Mouse (Mus musculus) limb, embryonic 13.5 days (tissue): ENCODE results near the gene Mfsd4b3. TPM values are rescaled to one million over a fixed set of nuclear protein-coding genes. Genes with fewer than 3 reads are reported as not detected.

Source experiments
- ATAC-seq: fragments of 200-750 bp; cut with Nextera tagmentation; 2 replicates; pipeline ENCODE4 v1.8.0; 2017; ENCODE audit warnings: low read depth, moderate number of reproducible peaks, moderate TSS enrichment; ENCODE audit not compliant: low FRiP score
- H3K27ac ChIP-seq: fragments of 300-500 bp; sonication (generic); 2 replicates; pipeline ENCODE4 v1.5.1; 2015; ENCODE audit warnings: inconsistent platforms, mild to moderate bottlenecking, moderate library complexity
- H3K27me3 ChIP-seq: fragments of 300-500 bp; sonication (generic); 2 replicates; pipeline ENCODE4 v1.6.1; 2015; ENCODE audit warnings: mild to moderate bottlenecking, inconsistent platforms
- H3K36me3 ChIP-seq: fragments of 300-500 bp; sonication (generic); 2 replicates; pipeline ENCODE4 v1.6.1; 2015; ENCODE audit warnings: inconsistent platforms, mild to moderate bottlenecking, moderate library complexity
- H3K4me1 ChIP-seq: fragments of 300-500 bp; sonication (generic); 2 replicates; pipeline ENCODE4 v1.6.1; 2015; ENCODE audit warnings: inconsistent platforms
- H3K4me2 ChIP-seq: fragments of 300-500 bp; sonication (generic); replicated peaks from 2 replicates; pipeline ENCODE4 v1.6.1; 2015; ENCODE audit warnings: inconsistent platforms, mild to moderate bottlenecking, moderate library complexity
- H3K4me3 ChIP-seq: fragments of 300-500 bp; sonication (generic); 2 replicates; pipeline ENCODE4 v1.5.1; 2015; ENCODE audit warnings: moderate library complexity, mild to moderate bottlenecking, inconsistent platforms
- H3K9ac ChIP-seq: fragments of 300-500 bp; sonication (generic); 2 replicates; pipeline ENCODE4 v1.6.1; 2015; ENCODE audit warnings: mild to moderate bottlenecking, inconsistent platforms
- H3K9me3 ChIP-seq: fragments of 300-500 bp; sonication (generic); 2 replicates; pipeline ENCODE4 v1.6.1; 2016; ENCODE audit warnings: inconsistent platforms
- WGBS: fragments of 180-500 bp; shearing (Covaris S2); methylation state at CpG from one replicate; pipeline ENCODE4 v1.1.7; 2015; 5-methylcytosine and 5-hydroxymethylcytosine counted together
- polyA plus RNA-seq: library from polyadenylated mRNA; unstranded; fragments of >200 nt; fragmentation: Nextera tagmentation; extraction: Ambion mirVana; gene quantifications from 2 replicates; pipeline ENCODE4 v1.2.1, GENCODE M21; 2015

Gene Mfsd4b3
- polyA plus RNA-seq, 1 experiment from 2014 or later, result 0.22 TPM

DNA sequence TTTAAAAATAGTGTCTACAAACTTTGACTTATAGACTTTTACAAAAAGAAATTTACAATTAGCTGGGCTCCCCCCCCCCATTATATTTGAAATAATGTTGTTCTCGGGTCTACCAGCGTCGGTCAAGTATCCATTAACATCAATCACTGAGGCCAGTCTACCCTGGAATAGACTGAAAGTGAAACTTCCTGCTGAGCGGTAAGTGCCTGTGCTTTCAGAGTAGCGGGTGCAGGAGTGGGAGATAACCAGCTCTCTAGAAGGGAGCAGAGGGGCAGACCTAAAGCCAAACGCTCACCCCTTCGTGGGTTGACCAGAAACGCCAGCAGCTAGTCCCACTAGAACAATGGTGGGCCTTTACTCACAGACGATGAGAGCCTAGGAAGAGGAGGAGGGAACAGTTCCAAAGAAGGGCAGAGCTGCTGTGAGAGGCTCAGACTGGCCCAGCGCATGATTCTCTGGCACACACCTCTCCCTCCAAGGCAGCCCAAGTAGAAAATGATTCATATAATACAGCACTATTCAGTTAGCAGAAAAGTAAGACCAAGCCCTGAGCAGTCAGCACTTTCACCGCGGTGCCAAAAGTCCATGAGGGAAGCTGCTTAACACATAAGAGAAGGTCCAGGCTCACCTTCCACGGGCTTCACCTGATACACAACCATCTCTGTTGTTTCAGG is 51.0 kb downstream of the Mfsd4b3 start:
- no peaks in the 10 kb centered on the region for H3K9me3 ChIP-seq
- H3K27me3 ChIP-seq, result no peaks in the 10 kb centered on the region
- ATAC-seq, result no peak
- H3K27ac ChIP-seq, result no peak overlapping the region
- H3K36me3 ChIP-seq, result no peaks in the 10 kb centered on the region
- H3K4me3 ChIP-seq, result no peak overlapping the region
- no peaks in the 10 kb centered on the region for H3K4me1 ChIP-seq
- H3K4me2 ChIP-seq, result no peak overlapping the region
- H3K9ac ChIP-seq, result no peak overlapping the region
- 74% methylated on average over 13 of the region's 13 CpGs for WGBS

DNA sequence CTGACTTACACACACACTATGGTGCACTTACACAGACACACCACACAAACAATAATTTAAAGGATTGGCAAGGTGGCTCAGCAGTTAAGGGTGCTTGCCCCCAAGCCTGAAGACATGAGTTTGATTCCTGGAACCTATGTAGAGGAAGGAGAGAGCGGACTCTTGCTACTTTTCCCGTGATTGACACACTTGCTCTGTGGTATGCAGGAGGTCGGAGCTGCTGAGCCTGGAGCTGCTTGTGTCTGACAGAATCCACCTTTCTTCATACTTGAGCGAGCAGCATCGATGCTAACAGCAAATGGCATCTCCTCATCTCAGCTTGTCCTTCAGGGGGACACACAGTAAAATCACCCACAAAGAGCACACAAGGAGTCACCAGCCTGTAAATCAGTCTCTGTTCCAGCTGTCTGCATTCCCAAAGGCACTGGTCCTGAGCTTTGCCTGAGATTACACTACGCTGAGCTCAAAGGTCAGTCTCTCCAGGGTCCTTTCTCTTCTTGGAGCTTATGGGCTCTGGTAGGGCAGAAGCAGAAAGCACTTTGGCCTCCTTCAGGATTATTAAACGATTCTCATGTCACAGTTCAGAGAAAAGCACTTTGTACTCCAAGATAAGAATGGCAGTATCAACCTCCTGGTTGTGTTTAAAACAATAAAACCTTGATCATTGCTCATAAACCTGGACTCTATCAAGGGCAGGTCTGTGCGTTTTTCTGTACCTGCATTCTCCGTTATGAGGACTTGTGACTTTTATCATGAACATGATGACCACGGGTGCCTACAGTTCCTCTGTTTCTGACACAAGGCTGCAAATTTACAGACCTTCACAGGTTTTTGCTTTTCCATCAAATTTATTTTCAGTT is 52.9 kb downstream of the Mfsd4b3 start:
- H3K9me3 ChIP-seq, result no peaks in the 10 kb centered on the region
- no peaks in the 10 kb centered on the region for H3K36me3 ChIP-seq
- no peak for ATAC-seq
- 70% methylated on average over 10 of the region's 10 CpGs for WGBS
- H3K4me3 ChIP-seq, result no peak overlapping the region
- H3K27me3 ChIP-seq, result no peaks in the 10 kb centered on the region
- no peak overlapping the region for H3K27ac ChIP-seq
- no peak overlapping the region for H3K9ac ChIP-seq
- no peak overlapping the region for H3K4me2 ChIP-seq
- no peaks in the 10 kb centered on the region for H3K4me1 ChIP-seq

DNA sequence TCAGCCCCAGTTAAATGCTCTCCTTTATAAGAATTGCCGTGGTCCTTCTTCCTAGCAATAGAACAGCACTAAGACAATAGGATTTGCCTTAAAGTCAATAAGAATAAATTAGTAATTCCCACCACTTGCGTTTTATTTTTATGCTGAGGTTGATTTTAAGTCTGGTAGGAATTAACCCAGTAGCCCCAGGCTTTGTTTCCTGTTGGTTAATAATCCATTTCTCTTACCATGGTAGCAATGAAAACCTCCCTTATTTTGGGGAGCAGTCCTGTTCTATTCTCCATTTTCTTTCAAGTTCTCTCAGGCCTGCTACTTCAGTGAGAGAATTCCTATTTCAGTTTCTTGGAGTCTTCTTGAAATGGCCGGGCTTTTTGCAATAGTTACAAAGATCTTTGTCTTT is 55.8 kb downstream of the Mfsd4b3 start:
- no peaks in the 10 kb centered on the region for H3K9me3 ChIP-seq
- H3K4me1 ChIP-seq, result no peaks in the 10 kb centered on the region
- no peaks in the 10 kb centered on the region for H3K36me3 ChIP-seq
- H3K27ac ChIP-seq, result no peak overlapping the region
- H3K27me3 ChIP-seq, result no peaks in the 10 kb centered on the region
- WGBS, result 70% methylated on average over 3 of the region's 3 CpGs
- H3K4me3 ChIP-seq, result no peak overlapping the region
- no peak overlapping the region for H3K9ac ChIP-seq
- no peak for ATAC-seq
- H3K4me2 ChIP-seq, result no peak overlapping the region

DNA sequence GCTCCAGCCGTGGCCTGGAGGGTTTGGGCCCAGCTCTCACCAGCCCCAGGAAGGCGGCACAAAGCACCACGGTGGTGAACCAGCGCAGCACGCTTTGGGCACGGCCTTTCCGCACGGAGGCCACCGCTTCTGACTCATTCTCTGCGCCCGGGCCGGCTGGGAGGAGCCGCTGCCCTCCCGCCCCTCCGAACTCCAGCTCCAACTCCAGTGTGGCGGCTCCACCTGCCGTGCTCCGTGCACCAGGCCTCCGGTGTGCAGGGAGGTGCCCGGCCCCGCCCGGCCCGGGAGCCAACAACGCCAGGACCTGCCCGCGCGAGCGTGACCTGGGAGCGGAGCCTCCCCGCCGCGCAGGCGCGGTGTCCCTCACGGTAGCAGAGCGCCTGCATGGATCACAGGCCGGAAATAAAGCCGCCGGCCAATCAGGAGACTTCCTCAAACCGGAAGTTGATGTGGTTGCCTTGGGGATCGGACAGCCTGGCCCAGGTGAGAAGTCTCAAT is 61.0 kb downstream of the Mfsd4b3 start, which contains the start of gene Mfsd4b4:
TSS of gene Mfsd4b4 (minus strand) at position 365 of the 498 bp plus-strand sequence.
- under 1% methylated on average over 41 of the region's 41 CpGs for WGBS
- Histone ChIP-seq H3K4me3 (peak within 1 kb of the TSS; percentile 72), H3K27me3 (no peaks in the 10 kb centered on the region), H3K9ac (peak within 1 kb of the TSS; percentile 88), H3K27ac (peak within 1 kb of the TSS; percentile 81), H3K9me3 (no peaks in the 10 kb centered on the region), H3K4me2 (peak within 1 kb of the TSS; percentile 86), H3K4me1 (peaks cover 7% of the 10 kb centered on the region; the same call in 1 of the 2 replicates), H3K36me3 (no peaks in the 10 kb centered on the region)
- peak; percentile 96 for ATAC-seq

Other genes starting within 250 kb of the Mfsd4b3 start
- 14.9 and 16.5 TPM in 2 replicates for gene Rev3l, start 228.0 kb downstream of the Mfsd4b3 start, polyA plus RNA-seq
- gene Mfsd4b4, start 60.9 kb downstream of the Mfsd4b3 start, polyA plus RNA-seq, result 5.4 and 5.8 TPM in 2 replicates
- not detected in 2 replicates for gene Mfsd4b2, start 33.2 kb downstream of the Mfsd4b3 start, polyA plus RNA-seq
- gene Mfsd4b5, start 26.5 kb upstream of the Mfsd4b3 start, polyA plus RNA-seq, result 0.09 TPM in 1 of 2 replicates, not detected in the other
- 0.15 and 0.41 TPM in 2 replicates for gene Mfsd4b1, start 65.1 kb upstream of the Mfsd4b3 start, polyA plus RNA-seq
- 7.9 and 10.0 TPM in 2 replicates for gene Slc16a10, start 182.1 kb upstream of the Mfsd4b3 start, polyA plus RNA-seq